Mouse (Mus musculus): ENCODE data around the gene Gm12355. TPM values are rescaled to one million over a fixed set of nuclear protein-coding genes. Genes with fewer than 3 reads are reported as not detected.
A peak's percentile ranks its signal among the peaks of the same experiment; 100 is the strongest.
"Not testable (repeated sequence)": the region's sequence is repeated elsewhere in the genome, so short reads cannot be mapped to it uniquely, and the experiment has no call there.

The Gm12355 gene
- polyA plus RNA-seq (2012; rRNA removed) (0.03 and 0.19 TPM in 2 replicates), polyA plus RNA-seq (2014; fragmentation: Nextera tagmentation; extraction: Ambion mirVana) (0.47 and 0.68 TPM in 2 replicates)

GRCm38 (mm10) chr11:98625611-98626410 is at the start of gene Gm12355, which contains the start of gene Gsdma3:
TSS of gene Gm12355 (minus strand) at chr11:98625661.
TSS of gene Gsdma3 (plus strand) at chr11:98626360.
- Histone ChIP-seq H3K4me2 (ENCODE audit: low read depth) (no peak within 1 kb of the TSS), H3K4me1 (replicated peaks; ENCODE audit: control insufficient read depth in 2 of 2, insufficient read depth in 2 of 2, low read length in 1 of 2) (no peaks in the 10 kb centered on the region), H3K9ac (replicated peaks) (no peak within 1 kb of the TSS), H3K27me3 (ENCODE audit: control insufficient read depth, insufficient read depth, low read length) (no peaks in the 10 kb centered on the region), H3K36me3 (replicated peaks; ENCODE audit: control insufficient read depth, insufficient read depth, low read depth) (no peaks in the 10 kb centered on the region), H3K27ac (no peak within 1 kb of the TSS), H3K4me3 (ENCODE audit: insufficient read depth in 1 of 2, low read depth in 2 of 2, low read length in 2 of 2) (no peak within 1 kb of the TSS), H3K9me3 (ENCODE audit: control insufficient read depth, low read length) (no peaks in the 10 kb centered on the region)
- 73% methylated on average over 10 of the region's 10 CpGs for WGBS (ENCODE audit: insufficient replicate concordance)
- ATAC-seq (ENCODE audit: insufficient read depth) (no peak), DNase-seq (ENCODE audit: low read depth in 3 of 3, low spot score in 3 of 3) (no peak)
- TF ChIP-seq EP300 (IDR thresholded peaks at IDR 0.05; ENCODE audit: low read depth) (no peak), CTCF (IDR thresholded peaks at IDR 0.05; ENCODE audit: low read depth) (no peak)

- H3K36me3 ChIP-seq (replicated peaks; ENCODE audit: control insufficient read depth, insufficient read depth, low read depth); H3K4me2 ChIP-seq (ENCODE audit: low read depth); H3K9me3 ChIP-seq (ENCODE audit: control insufficient read depth, low read length); H3K27me3 ChIP-seq (ENCODE audit: control insufficient read depth, insufficient read depth, low read length); H3K4me3 ChIP-seq (ENCODE audit: insufficient read depth in 1 of 2, low read depth in 2 of 2, low read length in 2 of 2); H3K9ac ChIP-seq (replicated peaks); H3K27ac ChIP-seq: not testable (repeated sequence)
- WGBS (ENCODE audit: insufficient replicate concordance) = 5% methylated on average over 6 of the region's 7 CpGs
- peak; percentile 79 for TF ChIP-seq CTCF (IDR thresholded peaks at IDR 0.05; ENCODE audit: low read depth)
- DNase-seq (ENCODE audit: low read depth in 3 of 3, low spot score in 3 of 3) = peak in 2 of 3 experiments; percentile 30 to 31
- peaks cover 5 to 19% of the 10 kb centered on the region in 2 experiments; a peak in 3 of 4 replicates for H3K4me1 ChIP-seq (replicated peaks; ENCODE audit: control insufficient read depth in 2 of 2, insufficient read depth in 2 of 2, low read length in 1 of 2)
- peak; percentile 59 for ATAC-seq (ENCODE audit: insufficient read depth)
Observed at GRCm38 (mm10) chr11:98673136-98673535, 47.7 kb upstream of the Gm12355 start.

- H3K36me3 ChIP-seq (replicated peaks; ENCODE audit: control insufficient read depth, insufficient read depth, low read depth) = no peaks in the 10 kb centered on the region
- H3K27ac ChIP-seq = no peak overlapping the region
- no peak overlapping the region for H3K9ac ChIP-seq (replicated peaks)
- ATAC-seq (ENCODE audit: insufficient read depth) (no peak), DNase-seq (ENCODE audit: low read depth in 3 of 3, low spot score in 3 of 3) (no peak)
- H3K4me2 ChIP-seq (ENCODE audit: low read depth) = no peak overlapping the region
- H3K4me1 ChIP-seq (replicated peaks; ENCODE audit: control insufficient read depth in 2 of 2, insufficient read depth in 2 of 2, low read length in 1 of 2) = peaks cover 5 to 19% of the 10 kb centered on the region in 2 experiments; a peak in 3 of 4 replicates
- peaks cover 2% of the 10 kb centered on the region for H3K27me3 ChIP-seq (ENCODE audit: control insufficient read depth, insufficient read depth, low read length)
- H3K4me3 ChIP-seq (ENCODE audit: insufficient read depth in 1 of 2, low read depth in 2 of 2, low read length in 2 of 2) = no peak overlapping the region
- 31% methylated on average over 5 of the region's 5 CpGs for WGBS (ENCODE audit: insufficient replicate concordance)
- no peak for TF ChIP-seq CTCF (IDR thresholded peaks at IDR 0.05; ENCODE audit: low read depth)
- TF ChIP-seq EP300 (IDR thresholded peaks at IDR 0.05; ENCODE audit: low read depth) = no peak
- no peaks in the 10 kb centered on the region for H3K9me3 ChIP-seq (ENCODE audit: control insufficient read depth, low read length)
Observed at GRCm38 (mm10) chr11:98672482-98672881, 47.0 kb upstream of the Gm12355 start.

- no peak overlapping the region for H3K4me2 ChIP-seq (ENCODE audit: low read depth)
- no peak for TF ChIP-seq EP300 (IDR thresholded peaks at IDR 0.05; ENCODE audit: low read depth)
- TF ChIP-seq CTCF (IDR thresholded peaks at IDR 0.05; ENCODE audit: low read depth) = no peak
- peak in 2 of 3 experiments; percentile 24 to 34 for DNase-seq (ENCODE audit: low read depth in 3 of 3, low spot score in 3 of 3)
- no peak overlapping the region for H3K27ac ChIP-seq
- no peak overlapping the region for H3K4me3 ChIP-seq (ENCODE audit: insufficient read depth in 1 of 2, low read depth in 2 of 2, low read length in 2 of 2)
- ATAC-seq (ENCODE audit: insufficient read depth) = peak; percentile 71; the same call in 1 of the 2 replicates
- 17% methylated on average over 5 of the region's 5 CpGs for WGBS (ENCODE audit: insufficient replicate concordance)
- no peak overlapping the region for H3K9ac ChIP-seq (replicated peaks)
- H3K36me3 ChIP-seq (replicated peaks; ENCODE audit: control insufficient read depth, insufficient read depth, low read depth) = no peaks in the 10 kb centered on the region
- H3K4me1 ChIP-seq (replicated peaks; ENCODE audit: control insufficient read depth in 2 of 2, insufficient read depth in 2 of 2, low read length in 1 of 2) = peaks cover 5 to 19% of the 10 kb centered on the region in 2 experiments; a peak in 3 of 4 replicates
- peaks cover 3% of the 10 kb centered on the region for H3K27me3 ChIP-seq (ENCODE audit: control insufficient read depth, insufficient read depth, low read length)
- H3K9me3 ChIP-seq (ENCODE audit: control insufficient read depth, low read length) = no peaks in the 10 kb centered on the region
Observed at GRCm38 (mm10) chr11:98671857-98672256, 46.4 kb upstream of the Gm12355 start.

- DNase-seq (ENCODE audit: low read depth in 3 of 3, low spot score in 3 of 3) = no peak
- no peak for ATAC-seq (ENCODE audit: insufficient read depth)
- H3K9ac ChIP-seq (replicated peaks) = no peak overlapping the region
- H3K4me3 ChIP-seq (ENCODE audit: insufficient read depth in 1 of 2, low read depth in 2 of 2, low read length in 2 of 2) = no peak overlapping the region
- H3K36me3 ChIP-seq (replicated peaks; ENCODE audit: control insufficient read depth, insufficient read depth, low read depth) = no peaks in the 10 kb centered on the region
- no peak overlapping the region for H3K27ac ChIP-seq
- peaks cover 3% of the 10 kb centered on the region for H3K27me3 ChIP-seq (ENCODE audit: control insufficient read depth, insufficient read depth, low read length)
- no peak overlapping the region for H3K4me2 ChIP-seq (ENCODE audit: low read depth)
- peaks cover 5 to 19% of the 10 kb centered on the region in 2 experiments; a peak in 3 of 4 replicates for H3K4me1 ChIP-seq (replicated peaks; ENCODE audit: control insufficient read depth in 2 of 2, insufficient read depth in 2 of 2, low read length in 1 of 2)
- H3K9me3 ChIP-seq (ENCODE audit: control insufficient read depth, low read length) = no peaks in the 10 kb centered on the region
- TF ChIP-seq EP300 (IDR thresholded peaks at IDR 0.05; ENCODE audit: low read depth) = no peak
- 25% methylated on average over 3 of the region's 3 CpGs for WGBS (ENCODE audit: insufficient replicate concordance)
Observed at GRCm38 (mm10) chr11:98671284-98671815, 45.9 kb upstream of the Gm12355 start.
